Mouse (Mus musculus) myocyte (in vitro differentiated cells): ENCODE results near the gene Ttyh2. TPM values are rescaled to one million over a fixed set of nuclear protein-coding genes. Genes with fewer than 3 reads are reported as not detected.

Experiments
- H3K27me3 ChIP-seq: one replicate; pipeline ENCODE4 v1.6.1; 2011; ENCODE audit not compliant: control insufficient read depth, insufficient read depth, insufficient read length
- H3K36me3 ChIP-seq: one replicate; pipeline ENCODE4 v1.6.1; 2011; ENCODE audit not compliant: control insufficient read depth, insufficient read depth
- H3K4me2 ChIP-seq: one replicate; pipeline ENCODE4 v1.6.1; 2011; ENCODE audit warnings: low read depth, control low read depth
- H3K4me3 ChIP-seq: one replicate; pipeline ENCODE4 v1.5.1; 2011; ENCODE audit warnings: mild to moderate bottlenecking, control low read depth, moderate library complexity
- H3K79me2 ChIP-seq: one replicate; pipeline ENCODE4 v1.6.1; 2011; ENCODE audit not compliant: control insufficient read depth, insufficient read depth
- H3ac ChIP-seq: one replicate; pipeline ENCODE4 v1.6.1; 2011; ENCODE audit not compliant: control insufficient read depth, insufficient read length
- CEBPB ChIP-seq: IDR thresholded peaks from 2 replicates; pipeline ENCODE4 v1.6.1; 2011; ENCODE audit warnings: mild to moderate bottlenecking, moderate library complexity; ENCODE audit not compliant: poor library complexity, insufficient read depth, severe bottlenecking
- MAX ChIP-seq: IDR thresholded peaks from one replicate; pipeline ENCODE4 v1.6.1; 2011; ENCODE audit warnings: low read depth, mild to moderate bottlenecking, control low read depth
- MYOD1 ChIP-seq, 3 experiments: IDR thresholded peaks; one replicate each; pipeline ENCODE4 v1.6.1; 2011; ENCODE audit warnings: control low read depth in 2 of 3, low read depth in 2 of 3, mild to moderate bottlenecking in 2 of 3, moderate library complexity in 1 of 3; ENCODE audit not compliant: insufficient read length in 2 of 3, control insufficient read depth in 1 of 3
- MYOG ChIP-seq, 3 experiments: IDR thresholded peaks; one replicate each; pipeline ENCODE4 v1.6.1; 2011; ENCODE audit warnings: control low read depth in 2 of 3, low read depth in 2 of 3, mild to moderate bottlenecking in 2 of 3; ENCODE audit not compliant: insufficient read length in 2 of 3, control insufficient read depth in 1 of 3, insufficient read depth in 1 of 3
- POLR2A ChIP-seq: IDR thresholded peaks from one replicate; pipeline ENCODE4 v1.6.1; 2011; ENCODE audit warnings: low read depth, mild to moderate bottlenecking, control low read depth, moderate library complexity; ENCODE audit not compliant: insufficient read length
- POLR2AphosphoS2 ChIP-seq: IDR thresholded peaks from one replicate; pipeline ENCODE4 v1.6.1; 2011; ENCODE audit warnings: low read depth, control low read depth; ENCODE audit not compliant: insufficient read length
- REST ChIP-seq: IDR thresholded peaks from one replicate; pipeline ENCODE4 v1.6.1; 2011; ENCODE audit warnings: mild to moderate bottlenecking, control low read depth, moderate library complexity; ENCODE audit not compliant: insufficient read depth, insufficient read length
- SRF ChIP-seq: IDR thresholded peaks from one replicate; pipeline ENCODE4 v1.6.1; 2011; ENCODE audit warnings: low read depth; ENCODE audit not compliant: control insufficient read depth, insufficient read length
- TCF12 ChIP-seq: IDR thresholded peaks from one replicate; pipeline ENCODE4 v1.6.1; 2011; ENCODE audit warnings: mild to moderate bottlenecking, control low read depth; ENCODE audit not compliant: poor library complexity, insufficient read depth, severe bottlenecking
- USF1 ChIP-seq: IDR thresholded peaks from one replicate; pipeline ENCODE4 v1.6.1; 2011; ENCODE audit warnings: low read depth, mild to moderate bottlenecking, control low read depth, moderate library complexity
- polyA plus RNA-seq: library from polyadenylated mRNA; unstranded; fragments of >200 nt; fragmentation: generic; extraction: Trizol; gene quantifications from one replicate; pipeline ENCODE4 v1.2.1, GENCODE M21; 2012; ENCODE audit warnings: missing spikeins

Ttyh2 gene
- polyA plus RNA-seq, 1 experiment, result 40.6 TPM

GRCm38 (mm10) chr11:114676896-114677530 is 1.8 kb downstream of the Ttyh2 start:
- H3K79me2 ChIP-seq, result peaks cover 87% of the 10 kb centered on the region
- peak overlapping the region; percentile 99 for H3K4me2 ChIP-seq
- H3K36me3 ChIP-seq, result peaks cover 13% of the 10 kb centered on the region
- peak overlapping the region; percentile 81 for H3K4me3 ChIP-seq
- no peaks in the 10 kb centered on the region for H3K27me3 ChIP-seq
- TF ChIP-seq MYOD1 (IDR thresholded peaks at IDR 0.05; ENCODE audit: control insufficient read depth in 1 of 3, insufficient read length in 2 of 3, low read depth in 2 of 3) (peak in 2 of 3 experiments; percentile 6 to 42), POLR2AphosphoS2 (no peak), REST (no peak), SRF (no peak), CEBPB (no peak), MYOG (IDR thresholded peaks at IDR 0.05; ENCODE audit: control insufficient read depth in 1 of 3, insufficient read depth in 1 of 3, insufficient read length in 2 of 3, low read depth in 2 of 3) (peak in 1 of 3 experiments; percentile 45)
- no peak overlapping the region for H3ac ChIP-seq

GRCm38 (mm10) chr11:114679582-114679981 is 4.4 kb downstream of the Ttyh2 start:
- Histone ChIP-seq H3K4me2 (peak overlapping the region; percentile 25), H3K27me3 (no peaks in the 10 kb centered on the region), H3ac (no peak overlapping the region), H3K36me3 (peaks cover 12% of the 10 kb centered on the region), H3K4me3 (no peak overlapping the region), H3K79me2 (peaks cover 92% of the 10 kb centered on the region)
- TF ChIP-seq SRF (no peak), MYOG (IDR thresholded peaks at IDR 0.05; ENCODE audit: control insufficient read depth in 1 of 3, insufficient read depth in 1 of 3, insufficient read length in 2 of 3, low read depth in 2 of 3) (no peak), MYOD1 (IDR thresholded peaks at IDR 0.05; ENCODE audit: control insufficient read depth in 1 of 3, insufficient read length in 2 of 3, low read depth in 2 of 3) (no peak), REST (no peak)

GRCm38 (mm10) chr11:114680291-114680690 is 5.1 kb downstream of the Ttyh2 start:
- peaks cover 12% of the 10 kb centered on the region for H3K36me3 ChIP-seq
- no peak for TF ChIP-seq MYOG (IDR thresholded peaks at IDR 0.05; ENCODE audit: control insufficient read depth in 1 of 3, insufficient read depth in 1 of 3, insufficient read length in 2 of 3, low read depth in 2 of 3)
- TF ChIP-seq CEBPB, result no peak
- TF ChIP-seq MAX, result no peak
- no peak for TF ChIP-seq REST
- TF ChIP-seq MYOD1 (IDR thresholded peaks at IDR 0.05; ENCODE audit: control insufficient read depth in 1 of 3, insufficient read length in 2 of 3, low read depth in 2 of 3), result no peak
- TF ChIP-seq USF1, result no peak
- TF ChIP-seq POLR2A, result no peak
- peaks cover 92% of the 10 kb centered on the region for H3K79me2 ChIP-seq
- no peak overlapping the region for H3ac ChIP-seq
- no peaks in the 10 kb centered on the region for H3K27me3 ChIP-seq
- no peak overlapping the region for H3K4me3 ChIP-seq
- H3K4me2 ChIP-seq, result no peak overlapping the region

GRCm38 (mm10) chr11:114681054-114681453 is 5.8 kb downstream of the Ttyh2 start:
- TF ChIP-seq CEBPB, result no peak
- no peak for TF ChIP-seq MAX
- TF ChIP-seq POLR2AphosphoS2, result no peak
- TF ChIP-seq MYOD1 (IDR thresholded peaks at IDR 0.05; ENCODE audit: control insufficient read depth in 1 of 3, insufficient read length in 2 of 3, low read depth in 2 of 3), result no peak
- no peak for TF ChIP-seq TCF12
- H3K36me3 ChIP-seq, result peaks cover 15% of the 10 kb centered on the region

GRCm38 (mm10) chr11:114682321-114682900 is 7.2 kb downstream of the Ttyh2 start:
- Histone ChIP-seq H3K4me3 (no peak overlapping the region), H3K79me2 (peaks cover 89% of the 10 kb centered on the region), H3ac (no peak overlapping the region), H3K4me2 (no peak overlapping the region), H3K36me3 (peaks cover 18% of the 10 kb centered on the region), H3K27me3 (no peaks in the 10 kb centered on the region)
- no peak for TF ChIP-seq TCF12
- peak; percentile 36 for TF ChIP-seq POLR2A
- no peak for TF ChIP-seq REST

More at GRCm38 (mm10) chr11:114681054-114681453, 5.8 kb downstream of the Ttyh2 start:
- Histone ChIP-seq H3K27me3 (no peaks in the 10 kb centered on the region), H3ac (no peak overlapping the region), H3K4me3 (no peak overlapping the region), H3K79me2 (peaks cover 93% of the 10 kb centered on the region), H3K4me2 (no peak overlapping the region)
